Comparison of ENCODE assay signal across 22 mouse cellular contexts in the genomic region with DNA sequence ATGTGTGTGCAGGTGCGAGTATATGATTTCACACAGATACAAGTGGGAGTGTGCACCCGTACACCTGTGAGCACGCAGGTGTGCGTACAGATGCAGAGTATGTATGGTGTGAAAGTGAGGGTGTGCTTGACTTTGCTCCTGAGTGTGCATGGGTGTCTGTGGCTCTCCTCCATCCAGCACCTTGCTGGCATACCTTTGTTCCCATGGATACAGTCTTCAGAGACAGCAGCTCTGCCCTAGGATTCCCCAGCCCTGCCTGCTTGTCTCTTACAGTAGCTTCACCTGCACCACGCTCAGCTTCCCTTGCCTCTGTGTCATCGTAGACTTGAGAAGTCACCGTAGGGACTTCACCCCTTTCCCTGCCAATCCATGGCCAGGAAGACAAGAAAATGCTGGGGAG. TPM values are rescaled to one million over a fixed set of nuclear protein-coding genes. Genes with fewer than 3 reads are reported as not detected.
"Had no signal": no experiment of that assay in that cellular context is flagged by ENCODE, and none has a peak within 500 bp of the region (broad histone marks: within the 10 kb centered on the region; RNA-seq: fewer than 3 reads in every experiment).

No protein-coding gene starts in this region.

- ATAC-seq: liver, postnatal 0 days; lung, postnatal 0 days had no signal

- H3K4me2 ChIP-seq: limb, embryonic 12.5 days; limb, embryonic 15.5 days; liver, embryonic 11.5 days; lung, embryonic 14.5 days; midbrain, embryonic 11.5 days; neural tube, embryonic 13.5 days; stomach, embryonic 15.5 days had no signal

- H3K4me3 ChIP-seq: limb, embryonic 12.5 days; limb, embryonic 15.5 days; neural tube, embryonic 13.5 days; stomach, embryonic 15.5 days had no signal

- H3K4me1 ChIP-seq: limb, embryonic 12.5 days; limb, embryonic 15.5 days; neural tube, embryonic 13.5 days; stomach, embryonic 15.5 days had no signal

- H3K36me3 ChIP-seq: limb, embryonic 12.5 days; neural tube, embryonic 13.5 days; stomach, embryonic 15.5 days had no signal

- DNase-seq: kidney, adult 18-20 months; kidney, adult 9 months; kidney, postnatal 14 days; kidney, postnatal 4 days; left cerebral cortex, postnatal 4 days; liver, postnatal 0 days; lung, embryonic 14.5 days; retina, postnatal 1 day; right cerebral cortex, postnatal 25 days; spleen, adult 18-20 months; thymus, postnatal 25 days had no signal

- H3K27ac ChIP-seq: limb, embryonic 12.5 days; limb, embryonic 15.5 days; liver, embryonic 14.5 days; macrophage; neural tube, embryonic 13.5 days; stomach, embryonic 15.5 days had no signal

- H3K9me3 ChIP-seq: limb, embryonic 12.5 days; limb, embryonic 15.5 days; neural tube, embryonic 13.5 days; stomach, embryonic 15.5 days had no signal

- H3K9ac ChIP-seq: limb, embryonic 12.5 days; limb, embryonic 15.5 days; liver, embryonic 14.5 days; liver, postnatal 0 days; lung, embryonic 14.5 days; neural tube, embryonic 13.5 days; stomach, embryonic 15.5 days had no signal

- H3K27me3 ChIP-seq: limb, embryonic 15.5 days; neural tube, embryonic 13.5 days; stomach, embryonic 15.5 days had no signal

RNA-seq across cellular contexts. Expression of a gene that starts 51.2 kb away (rescaled TPM):
- total RNA-seq: megakaryocyte-erythroid progenitor cell, adult 5-6 weeks; neutrophil, adult 5-6 weeks had no signal
- polyA plus RNA-seq: macrophage had no signal
